ENCODE assay signal across 20 mouse cellular contexts in genomic region chr2:102314068-102314467, GRCm38 (mm10).
"Had no signal": no experiment of that assay in that cellular context is flagged by ENCODE, and none has a peak within 500 bp of the region (broad histone marks: within the 10 kb centered on the region; RNA-seq: fewer than 3 reads in every experiment).

No protein-coding gene starts in this region.

- H3K9me3 ChIP-seq: limb, embryonic 10.5 days; limb, embryonic 13.5 days; liver, embryonic 13.5 days; megakaryocyte, embryonic 14.5 days; midbrain, embryonic 10.5 days; midbrain, embryonic 13.5 days; neural tube, embryonic 12.5 days; neural tube, embryonic 15.5 days; stomach, embryonic 15.5 days had no signal

- H3K27me3 ChIP-seq: limb, embryonic 13.5 days; liver, embryonic 13.5 days; megakaryocyte, embryonic 14.5 days; midbrain, embryonic 13.5 days; neural tube, embryonic 12.5 days; neural tube, embryonic 15.5 days; stomach, embryonic 15.5 days had no signal

- H3K27ac ChIP-seq: kidney, postnatal 0 days; layer of hippocampus, adult 2 months; limb, embryonic 10.5 days; limb, embryonic 13.5 days; liver, embryonic 13.5 days; midbrain, embryonic 10.5 days; midbrain, embryonic 13.5 days; neural tube, embryonic 12.5 days; neural tube, embryonic 15.5 days; stomach, embryonic 15.5 days had no signal

- ATAC-seq: midbrain, embryonic 13.5 days had no signal

- H3K4me3 ChIP-seq: layer of hippocampus, adult 2 months; limb, embryonic 10.5 days; limb, embryonic 13.5 days; liver, embryonic 13.5 days; megakaryocyte, embryonic 14.5 days; midbrain, embryonic 10.5 days; midbrain, embryonic 13.5 days; neural tube, embryonic 12.5 days; neural tube, embryonic 15.5 days; stomach, embryonic 15.5 days had no signal

- DNase-seq: kidney, postnatal 25 days; layer of hippocampus, adult 9-11 months; liver; liver, embryonic 13.5 days; lung, postnatal 10 days; right cerebral cortex, adult 18-20 months; right cerebral cortex, postnatal 14 days; right cerebral cortex, postnatal 4 days; thymus, postnatal 36 days had no signal

- H3K36me3 ChIP-seq: limb, embryonic 13.5 days; liver, embryonic 13.5 days; midbrain, embryonic 10.5 days; midbrain, embryonic 13.5 days; neural tube, embryonic 12.5 days; neural tube, embryonic 15.5 days; stomach, embryonic 15.5 days had no signal

- H3K4me1 ChIP-seq: limb, embryonic 10.5 days; liver, embryonic 13.5 days; midbrain, embryonic 10.5 days; neural tube, embryonic 12.5 days; neural tube, embryonic 15.5 days; stomach, embryonic 15.5 days had no signal

- H3K4me2 ChIP-seq: limb, embryonic 13.5 days; liver, embryonic 13.5 days; lung, embryonic 14.5 days; midbrain, embryonic 13.5 days; neural tube, embryonic 12.5 days; neural tube, embryonic 15.5 days; stomach, embryonic 15.5 days had no signal

- H3K9ac ChIP-seq: limb, embryonic 13.5 days; liver, embryonic 13.5 days; lung, embryonic 14.5 days; midbrain, embryonic 13.5 days; neural tube, embryonic 12.5 days; neural tube, embryonic 15.5 days; stomach, embryonic 15.5 days had no signal
